Mouse (Mus musculus) cortical plate, adult 2 months (tissue): ENCODE data around the gene Trpd52l3.

Experiments
- CTCF ChIP-seq: fragments of 200-500 bp; IDR thresholded peaks from 2 replicates; pipeline ENCODE4 v1.5.1; 2011; ENCODE audit warnings: mild to moderate bottlenecking, control low read depth, low read length; ENCODE audit not compliant: insufficient read depth; ENCODE audit errors: extremely low read depth
- POLR2A ChIP-seq: fragments of 200-500 bp; IDR thresholded peaks from 2 replicates; pipeline ENCODE4 v1.6.1; 2011; ENCODE audit warnings: mild to moderate bottlenecking, low read length, control low read depth; ENCODE audit not compliant: insufficient read depth; ENCODE audit errors: extremely low read depth

DNA sequence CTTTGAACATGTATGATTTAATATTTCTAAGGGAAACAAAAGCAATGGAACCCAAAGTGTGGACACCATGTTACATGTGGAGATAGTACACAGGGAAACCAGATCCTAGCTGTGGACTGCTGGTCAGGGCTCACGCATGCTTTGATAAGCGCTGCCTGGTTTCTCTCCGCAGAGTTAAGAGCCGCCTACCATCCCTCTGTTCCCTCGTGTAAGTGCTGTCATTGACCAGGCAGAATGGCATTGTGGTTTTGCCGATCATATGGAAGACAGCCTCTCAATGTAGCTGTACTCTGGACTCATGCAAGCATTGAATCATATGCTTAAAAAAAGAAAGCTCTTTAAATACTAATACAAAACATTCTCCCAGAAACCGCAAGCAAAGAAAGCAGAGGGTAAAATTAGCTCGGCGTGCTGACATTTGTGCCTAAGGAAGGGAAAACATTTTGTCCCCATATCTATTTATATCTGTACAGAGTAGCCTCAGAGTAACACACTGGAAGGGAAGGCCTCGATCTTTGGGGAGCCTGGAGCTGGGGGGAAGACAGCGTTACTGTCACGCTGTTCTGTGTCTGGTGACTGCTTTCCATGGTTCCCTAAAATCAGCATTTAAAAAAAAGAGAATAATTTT lies 17.0 kb upstream of the Trpd52l3 start:
- TF ChIP-seq CTCF (no peak), POLR2A (no peak)
